Mouse (Mus musculus) olfactory bulb, adult 2 months (tissue): ENCODE measurements at regions not wholly inside any gene's neighbourhood (a gene's known extent, or its start where the extent isn't known, plus 50 kb on each side); places are given as distances from the start of the nearest gene placed in this dataset.

ENCODE experiments used
- CTCF ChIP-seq: fragments of 200-500 bp; IDR thresholded peaks from 2 replicates; pipeline ENCODE4 v1.5.1; 2012; ENCODE audit warnings: low read depth, mild to moderate bottlenecking, low read length, moderate library complexity; ENCODE audit not compliant: insufficient read depth
- POLR2A ChIP-seq: fragments of 200-500 bp; IDR thresholded peaks from 2 replicates; pipeline ENCODE4 v1.6.1; 2012; ENCODE audit warnings: mild to moderate bottlenecking, low read depth, low read length, moderate library complexity; ENCODE audit not compliant: insufficient read depth

- no peak for TF ChIP-seq CTCF
- TF ChIP-seq POLR2A, result no peak
Observed at GRCm38 (mm10) chrX:13348415-13348814, 67.6 kb downstream of the Ddx3x start.
